Mouse (Mus musculus) liver, embryonic 13.5 days (tissue): Measurements from ENCODE around the gene Zfyve9. TPM values are rescaled to one million over a fixed set of nuclear protein-coding genes. Genes with fewer than 3 reads are reported as not detected.

ENCODE experiments used
- ATAC-seq: fragments of 200-750 bp; cut with Nextera tagmentation; 2 replicates; pipeline ENCODE4 v1.8.0; 2017; ENCODE audit warnings: low read depth, mild to moderate bottlenecking, moderate number of reproducible peaks, moderate library complexity
- DNase-seq: peaks from one replicate; pipeline ENCODE4 v3.0.0; 2022
- H3K27ac ChIP-seq: fragments of 300-500 bp; sonication (generic); 2 replicates; pipeline ENCODE4 v1.5.1; 2015; ENCODE audit warnings: moderate library complexity, mild to moderate bottlenecking, inconsistent platforms
- H3K27me3 ChIP-seq: fragments of 300-500 bp; sonication (generic); 2 replicates; pipeline ENCODE4 v1.6.1; 2015; ENCODE audit warnings: mild to moderate bottlenecking, inconsistent platforms
- H3K36me3 ChIP-seq: fragments of 300-500 bp; sonication (generic); 2 replicates; pipeline ENCODE4 v1.6.1; 2015; ENCODE audit warnings: mild to moderate bottlenecking, inconsistent platforms
- H3K4me1 ChIP-seq: fragments of 300-500 bp; sonication (generic); replicated peaks from 2 replicates; pipeline ENCODE4 v1.6.1; 2015; ENCODE audit warnings: inconsistent platforms
- H3K4me2 ChIP-seq: fragments of 300-500 bp; sonication (generic); 2 replicates; pipeline ENCODE4 v1.6.1; 2015; ENCODE audit warnings: inconsistent platforms, mild to moderate bottlenecking, moderate library complexity
- H3K4me3 ChIP-seq: fragments of 300-500 bp; sonication (generic); replicated peaks from 2 replicates; pipeline ENCODE4 v1.5.1; 2015; ENCODE audit warnings: mild to moderate bottlenecking, inconsistent platforms
- H3K9ac ChIP-seq: fragments of 300-500 bp; sonication (generic); 2 replicates; pipeline ENCODE4 v1.6.1; 2015; ENCODE audit warnings: mild to moderate bottlenecking, inconsistent platforms
- H3K9me3 ChIP-seq: fragments of 300-500 bp; sonication (generic); replicated peaks from 2 replicates; pipeline ENCODE4 v1.6.1; 2016; ENCODE audit warnings: inconsistent platforms
- WGBS: fragments of 180-500 bp; shearing (Covaris S2); methylation state at CpG from one replicate; pipeline ENCODE4 v1.1.7; 2015; ENCODE audit not compliant: insufficient replicate concordance; 5-methylcytosine and 5-hydroxymethylcytosine counted together
- polyA plus RNA-seq: library from polyadenylated mRNA; unstranded; fragments of >200 nt; fragmentation: Nextera tagmentation; extraction: Ambion mirVana; gene quantifications from 2 replicates; pipeline ENCODE4 v1.2.1, GENCODE M21; 2015

Zfyve9 gene
- polyA plus RNA-seq, 1 experiment from 2014 or later, result 0.48 TPM

- Histone ChIP-seq H3K4me2 (no peak overlapping the region), H3K4me1 (no peaks in the 10 kb centered on the region), H3K4me3 (no peak overlapping the region), H3K36me3 (peaks cover 86% of the 10 kb centered on the region), H3K27ac (no peak overlapping the region), H3K27me3 (no peaks in the 10 kb centered on the region), H3K9ac (no peak overlapping the region), H3K9me3 (no peaks in the 10 kb centered on the region)
- no peak for DNase-seq
- no peak for ATAC-seq
- 94% methylated on average over 3 of the region's 3 CpGs for WGBS
These were observed 171.9 kb downstream of the Zfyve9 start for GRCm38 (mm10) chr4:108608651-108609050.

- Histone ChIP-seq H3K9me3 (no peaks in the 10 kb centered on the region), H3K4me3 (no peak overlapping the region), H3K27me3 (no peaks in the 10 kb centered on the region), H3K4me1 (no peaks in the 10 kb centered on the region), H3K36me3 (peaks cover 88% of the 10 kb centered on the region), H3K4me2 (no peak overlapping the region), H3K27ac (no peak overlapping the region), H3K9ac (no peak overlapping the region)
- ATAC-seq, result no peak
- DNase-seq, result no peak
- WGBS, result 90% methylated on average over 7 of the region's 7 CpGs
These were observed 178.7 kb downstream of the Zfyve9 start for GRCm38 (mm10) chr4:108601870-108602269.

- no peaks in the 10 kb centered on the region for H3K27me3 ChIP-seq
- H3K4me2 ChIP-seq, result no peak overlapping the region
- peaks cover 87% of the 10 kb centered on the region for H3K36me3 ChIP-seq
- no peak overlapping the region for H3K9ac ChIP-seq
- no peak overlapping the region for H3K27ac ChIP-seq
- H3K9me3 ChIP-seq, result no peaks in the 10 kb centered on the region
- H3K4me3 ChIP-seq, result no peak overlapping the region
- H3K4me1 ChIP-seq, result no peaks in the 10 kb centered on the region
- ATAC-seq (no peak), DNase-seq (no peak)
- WGBS, result 80% methylated on average over 4 of the region's 4 CpGs
These were observed 182.3 kb downstream of the Zfyve9 start for GRCm38 (mm10) chr4:108598306-108598705.

- H3K9me3 ChIP-seq, result no peaks in the 10 kb centered on the region
- no peak overlapping the region for H3K4me2 ChIP-seq
- DNase-seq (no peak), ATAC-seq (no peak)
- no peak overlapping the region for H3K27ac ChIP-seq
- no peak overlapping the region for H3K9ac ChIP-seq
- peaks cover 5% of the 10 kb centered on the region; the same call in 1 of the 2 replicates for H3K4me1 ChIP-seq
- no peaks in the 10 kb centered on the region for H3K27me3 ChIP-seq
- WGBS, result 88% methylated on average over 1 of the region's 1 CpGs
- H3K4me3 ChIP-seq, result no peak overlapping the region
- peaks cover 90% of the 10 kb centered on the region for H3K36me3 ChIP-seq
These were observed 184.8 kb downstream of the Zfyve9 start for GRCm38 (mm10) chr4:108595785-108596184.

GRCm38 (mm10) chr4:108593376-108593775, 187.2 kb downstream of the Zfyve9 start:
- no peak for DNase-seq
- no peaks in the 10 kb centered on the region for H3K9me3 ChIP-seq
- peaks cover 80% of the 10 kb centered on the region for H3K36me3 ChIP-seq
- H3K9ac ChIP-seq, result no peak overlapping the region
- no peak overlapping the region for H3K27ac ChIP-seq
- WGBS, result 84% methylated on average over 2 of the region's 2 CpGs
- ATAC-seq, result no peak
- H3K4me3 ChIP-seq, result no peak overlapping the region
- H3K4me2 ChIP-seq, result no peak overlapping the region
- H3K4me1 ChIP-seq, result peaks cover 20% of the 10 kb centered on the region
- H3K27me3 ChIP-seq, result no peaks in the 10 kb centered on the region

Other genes with a start within 250 kb of the Zfyve9 start
- gene Prpf38a, start 201.5 kb downstream of the Zfyve9 start, polyA plus RNA-seq, result 60.2 and 68.8 TPM in 2 replicates
- 23.2 and 27.9 TPM in 2 replicates for gene Orc1, start 201.4 kb downstream of the Zfyve9 start, polyA plus RNA-seq
- gene Cc2d1b, start 160.9 kb downstream of the Zfyve9 start, polyA plus RNA-seq, result 12.9 and 13.3 TPM in 2 replicates
- gene 3110021N24Rik, start 61.1 kb downstream of the Zfyve9 start, polyA plus RNA-seq, result 0.10 TPM in 1 of 2 replicates, not detected in the other
- gene Btf3l4, start 52.8 kb upstream of the Zfyve9 start, polyA plus RNA-seq, result 56.9 and 63.5 TPM in 2 replicates
- 28.3 and 31.8 TPM in 2 replicates for gene Txndc12, start 53.8 kb upstream of the Zfyve9 start, polyA plus RNA-seq
- 59.6 and 63.3 TPM in 2 replicates for gene Kti12, start 67.0 kb upstream of the Zfyve9 start, polyA plus RNA-seq
- gene A730015C16Rik, start 67.8 kb upstream of the Zfyve9 start, polyA plus RNA-seq, result 0.24 and 0.34 TPM in 2 replicates
- 2.1 and 3.5 TPM in 2 replicates for gene Rab3b, start 98.3 kb upstream of the Zfyve9 start, polyA plus RNA-seq
- 37.3 and 49.1 TPM in 2 replicates for gene Nrd1, start 219.9 kb upstream of the Zfyve9 start, polyA plus RNA-seq